Mouse (Mus musculus) telencephalon, adult 2 months (tissue): ENCODE data around the gene Tas2r136.

Experiments used
- DNase-seq: peaks from one replicate; pipeline ENCODE4 v3.0.0-alpha.2; 2011; ENCODE audit warnings: low read depth, low spot score

Gene Tas2r136

DNA sequence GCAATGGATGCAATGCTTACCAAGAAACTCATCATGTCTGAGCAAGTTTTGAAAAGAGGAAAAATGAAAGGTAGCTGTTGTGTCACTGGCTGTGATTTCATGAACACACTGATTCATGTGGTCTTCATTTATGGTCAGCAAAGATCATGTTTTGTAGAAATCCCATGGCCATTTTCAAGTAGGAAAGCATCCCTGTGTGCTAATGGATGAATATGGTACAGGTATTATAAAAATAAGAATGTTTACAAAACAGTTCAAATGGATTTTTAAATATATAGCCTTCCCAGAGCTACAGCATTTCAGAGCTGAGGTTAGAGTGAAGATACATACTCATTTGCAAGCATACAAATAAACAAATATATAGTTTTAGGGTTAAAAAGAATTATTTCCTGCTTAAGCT, at the start of gene Tas2r136:
TSS of gene Tas2r136 (minus strand) at position 101 of the 400 bp plus-strand sequence.
- DNase-seq = no peak

DNA sequence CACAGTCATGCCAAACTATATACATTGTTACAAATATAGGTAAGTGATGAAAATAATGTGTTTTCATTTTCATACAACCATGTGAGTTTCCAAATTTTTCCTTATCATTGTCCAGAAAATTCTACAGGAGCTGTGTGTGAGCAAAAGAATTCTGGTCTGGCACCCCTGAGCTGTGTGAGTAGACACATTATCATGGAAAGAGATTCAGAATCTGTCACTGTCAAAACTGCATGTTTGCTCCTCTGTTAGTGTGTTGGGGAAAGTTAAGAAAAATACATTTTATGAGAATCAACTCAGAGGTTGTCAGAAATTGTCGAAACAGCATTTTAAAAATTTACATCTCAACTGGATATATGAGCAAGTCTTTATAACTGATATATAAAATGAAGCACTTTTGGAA, 24.6 kb upstream of the Tas2r136 start, which contains the start of gene Tas2r117:
TSS of gene Tas2r117 (plus strand) at position 301 of the 400 bp plus-strand sequence.
- DNase-seq = no peak

GRCm38 (mm10) chr6:132795393-132795792, 17.4 kb upstream of the Tas2r136 start:
- no peak for DNase-seq

DNA sequence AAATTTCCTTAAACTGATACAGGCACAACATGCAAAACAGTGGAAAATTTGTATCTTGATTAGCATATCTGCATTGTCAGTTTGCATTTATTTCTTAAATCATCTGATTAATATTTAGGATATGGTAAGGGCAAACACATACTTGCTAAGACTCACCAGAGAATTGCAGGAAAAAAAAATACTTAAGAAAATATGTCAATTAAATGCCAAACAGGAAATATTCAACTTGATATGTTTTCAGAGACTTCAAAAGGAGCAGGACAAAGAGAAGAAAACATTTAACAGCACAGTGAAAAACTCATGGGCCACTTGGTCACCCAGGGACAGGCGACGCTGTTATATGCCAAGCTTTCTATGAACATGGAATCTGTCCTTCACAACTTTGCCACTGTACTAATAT, 16.1 kb downstream of the Tas2r136 start, which contains the start of gene Tas2r102:
TSS of gene Tas2r102 (plus strand) at position 301 of the 400 bp plus-strand sequence.
- DNase-seq = no peak

DNA sequence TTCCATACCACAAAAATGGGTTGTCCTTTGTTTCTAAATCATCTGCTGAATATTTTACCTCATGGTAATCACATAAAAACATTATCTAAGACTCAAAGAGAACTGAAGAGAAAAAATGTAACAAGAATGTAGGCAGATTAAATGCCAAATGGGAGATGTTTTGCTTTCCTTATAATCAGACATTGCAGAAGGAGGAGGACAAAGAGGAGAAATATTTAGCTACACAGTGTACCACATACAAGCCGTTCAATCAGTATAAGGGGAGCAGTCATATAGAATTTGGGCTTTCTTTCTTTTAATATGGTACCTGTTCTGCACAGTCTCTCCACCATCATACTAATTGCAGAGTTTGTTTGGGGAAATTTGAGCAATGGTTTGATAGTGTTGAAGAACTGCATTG, 23.5 kb downstream of the Tas2r136 start, which contains the start of gene Tas2r124:
TSS of gene Tas2r124 (plus strand) at position 301 of the 400 bp plus-strand sequence.
- no peak for DNase-seq

DNA sequence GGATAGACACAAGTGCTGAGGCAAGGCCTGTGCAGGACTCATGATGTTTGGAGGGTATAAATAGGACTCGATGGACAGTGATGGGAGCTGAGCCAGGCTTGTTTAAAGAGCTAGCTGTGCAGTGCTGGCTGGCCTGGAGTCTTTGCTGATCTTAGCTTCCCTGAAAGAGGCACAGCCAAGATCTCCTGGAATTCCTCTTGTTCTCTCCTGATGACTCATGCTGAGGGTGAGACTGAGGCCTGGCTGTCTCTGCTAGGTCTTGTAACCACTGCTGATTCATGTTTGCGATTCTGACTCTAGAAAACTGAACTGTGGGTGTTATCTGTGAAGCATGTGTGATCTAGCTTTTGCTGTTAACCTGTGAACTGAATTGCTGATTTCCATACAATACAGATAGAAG, 27.8 kb downstream of the Tas2r136 start:
- DNase-seq = peak; percentile 1

GRCm38 (mm10) chr6:132737935-132738334, 40.0 kb downstream of the Tas2r136 start, which contains the start of gene Tas2r115:
TSS of gene Tas2r115 (minus strand) at chr6:132738035.
- no peak for DNase-seq
